Mouse (Mus musculus) neutrophil, adult 5-6 weeks (primary cell): Measurements from ENCODE around the gene Bmf. TPM values are rescaled to one million over a fixed set of nuclear protein-coding genes. Genes with fewer than 3 reads are reported as not detected.

Experiments
- ATAC-seq: fragments of 151-379, 151-347 bp; 2 replicates; pipeline ENCODE4 v1.8.0; 2017; ENCODE audit warnings: mild to moderate bottlenecking, moderate TSS enrichment; ENCODE audit not compliant: insufficient number of reproducible peaks, poor library complexity, low FRiP score, severe bottlenecking; ENCODE audit errors: extremely low read depth
- total RNA-seq: library from RNA; stranded (forward); fragments of 200-1000 nt; gene quantifications from 2 replicates; pipeline ENCODE4 v1.2.3, GENCODE M21; 2017

The Bmf gene
- 34.7 and 35.5 TPM in 2 replicates for total RNA-seq

GRCm38 (mm10) chr2:118549507-118550473 lies at the start of gene Bmf:
Bmf (minus strand) TSS chr2:118549687.
- peak; percentile 72 for ATAC-seq

DNA sequence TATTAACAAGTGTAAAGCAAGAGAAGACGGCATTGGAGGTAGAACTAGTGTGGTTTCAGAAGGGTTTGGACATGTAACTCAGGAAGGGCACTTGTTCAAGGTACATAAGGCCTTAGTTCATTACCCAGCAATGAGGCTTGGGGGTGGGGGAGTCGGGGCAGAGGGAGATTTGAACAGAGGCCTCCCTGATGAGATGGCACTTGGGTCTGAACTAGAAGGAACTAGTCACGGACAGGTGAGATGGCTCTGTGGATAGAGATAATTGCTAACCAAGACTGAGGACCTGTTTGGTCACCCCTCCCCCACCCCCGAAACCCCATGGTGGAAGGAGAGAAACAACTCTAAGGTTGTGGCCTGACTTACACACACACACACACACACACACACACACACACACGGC lies 49.6 kb upstream of the Bmf start:
- no peak for ATAC-seq

- peak; percentile 99 for ATAC-seq
Observed at GRCm38 (mm10) chr2:118597673-118598568, 48.4 kb upstream of the Bmf start, which contains the start of gene Bub1b. Bub1b (plus strand) TSS chr2:118598211.

DNA sequence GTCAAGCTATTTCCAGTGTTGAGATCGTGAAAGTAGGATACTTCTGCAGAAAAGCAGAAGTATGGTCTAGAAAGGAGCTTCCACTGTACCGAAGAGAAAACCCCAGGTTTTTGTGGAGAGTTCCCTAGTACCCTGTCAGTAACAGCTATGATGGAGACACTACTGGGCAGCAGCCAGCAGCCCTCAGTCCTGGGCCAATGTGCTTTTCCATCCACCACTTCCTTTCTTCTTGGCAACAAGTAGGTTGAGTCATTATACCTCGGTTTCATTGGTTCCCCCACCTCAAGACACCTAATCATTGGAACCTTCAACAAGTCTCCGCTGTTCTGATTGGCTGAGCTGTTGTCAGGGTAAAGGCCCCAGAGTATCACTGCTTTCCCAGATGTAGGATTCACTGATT lies 41.6 kb upstream of the Bmf start:
- ATAC-seq: no peak

- no peak for ATAC-seq
Observed at GRCm38 (mm10) chr2:118587686-118588085, 38.2 kb upstream of the Bmf start.

DNA sequence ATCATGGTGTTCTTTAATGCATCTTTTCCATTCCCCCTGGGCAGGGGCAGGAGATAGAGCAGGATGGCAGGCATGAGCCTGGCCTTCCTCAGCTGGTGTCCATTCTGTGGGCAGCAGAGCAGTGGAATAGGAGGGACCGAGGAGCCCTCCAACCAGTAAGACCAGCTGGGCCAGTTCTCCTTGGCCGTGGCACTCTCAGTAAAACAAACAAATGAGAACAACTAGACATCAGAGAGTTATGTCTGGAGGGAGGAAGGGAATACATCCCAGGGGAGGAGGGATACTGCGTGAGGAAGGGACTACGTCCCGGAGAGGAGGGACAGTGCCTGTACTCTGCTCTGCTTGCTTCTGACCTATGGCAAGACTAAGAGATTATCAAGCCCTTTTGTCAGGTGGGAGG lies 36.5 kb upstream of the Bmf start:
- ATAC-seq: no peak

- no peak for ATAC-seq
Observed at GRCm38 (mm10) chr2:118573135-118573534, 23.6 kb upstream of the Bmf start.

- no peak for ATAC-seq
Observed at GRCm38 (mm10) chr2:118572183-118572836, 22.8 kb upstream of the Bmf start.

GRCm38 (mm10) chr2:118570939-118571338 lies 21.5 kb upstream of the Bmf start:
- no peak for ATAC-seq

DNA sequence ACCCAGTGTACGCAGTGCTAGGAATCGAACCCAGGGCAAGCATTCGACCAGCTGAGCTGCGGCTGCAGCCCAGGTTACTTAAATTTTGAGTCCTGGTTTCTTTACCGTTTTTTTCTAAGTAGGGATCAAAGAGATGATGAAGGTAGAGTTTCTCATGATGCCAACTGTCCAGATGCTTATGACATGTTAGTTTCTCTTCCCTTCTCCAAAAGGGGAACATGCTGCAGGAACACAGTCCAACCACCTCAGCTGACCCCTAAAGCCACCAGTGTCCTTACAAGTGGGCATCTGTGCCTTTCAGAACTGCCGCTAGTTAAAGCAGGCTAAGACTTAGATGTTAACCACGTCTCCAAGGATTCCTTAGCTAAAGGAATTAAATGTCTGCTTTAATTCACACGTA lies 17.7 kb upstream of the Bmf start:
- ATAC-seq: no peak

- peak; percentile 68 for ATAC-seq
Observed at GRCm38 (mm10) chr2:118562431-118562830, 12.9 kb upstream of the Bmf start.

GRCm38 (mm10) chr2:118562015-118562414 lies 12.5 kb upstream of the Bmf start:
- ATAC-seq: peak; percentile 71

DNA sequence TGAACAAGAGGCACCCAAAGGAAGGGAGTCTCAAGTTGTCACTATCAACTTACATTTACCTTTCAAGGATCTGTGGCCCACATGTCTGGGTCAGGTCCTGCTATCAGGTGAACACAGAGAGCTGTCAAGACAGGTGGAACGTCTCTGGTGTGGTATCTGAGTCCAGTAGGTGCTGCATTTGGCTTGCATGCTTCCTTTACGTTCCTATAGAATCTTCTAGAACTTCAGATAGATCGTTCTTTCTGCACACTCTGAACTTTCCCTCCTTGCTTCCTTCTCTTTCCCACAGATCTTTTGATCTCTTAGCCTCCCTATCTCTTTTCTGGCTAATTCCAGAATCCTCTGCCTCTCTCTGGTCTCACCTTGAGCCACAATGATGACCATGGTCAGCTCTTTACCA lies 8.9 kb upstream of the Bmf start:
- no peak for ATAC-seq

DNA sequence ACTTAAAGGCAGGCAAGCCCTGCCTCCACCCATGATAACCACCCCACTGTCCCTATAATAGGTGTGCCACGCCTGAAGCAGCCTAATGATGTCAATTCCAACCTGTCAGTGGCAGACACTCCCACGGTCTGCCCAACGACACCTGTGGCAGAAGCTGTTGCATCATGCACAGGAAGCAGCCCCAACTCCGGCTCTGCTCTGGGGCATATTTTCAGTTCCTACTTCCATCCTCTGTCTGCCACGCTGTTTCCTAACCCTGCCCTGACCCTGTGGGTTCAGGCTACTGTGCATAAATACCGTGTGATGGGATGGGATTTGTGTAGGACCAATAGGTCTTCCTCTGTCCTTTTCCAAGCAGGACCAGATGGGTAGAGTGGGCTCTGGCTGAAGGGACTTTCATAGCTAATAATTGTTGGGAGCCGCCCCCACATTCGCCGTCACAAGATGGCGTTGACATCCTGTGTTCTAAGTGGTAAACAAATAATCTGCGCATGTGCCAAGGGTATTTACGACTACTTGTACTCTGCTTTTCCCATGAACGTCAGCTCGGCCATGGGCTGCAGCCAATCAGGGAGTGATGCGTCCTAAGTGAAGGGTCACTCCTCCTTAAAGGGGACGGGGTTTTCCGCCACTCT lies 5.0 kb upstream of the Bmf start:
- peak; percentile 87 for ATAC-seq

GRCm38 (mm10) chr2:118551606-118552005 lies 2.1 kb upstream of the Bmf start:
- no peak for ATAC-seq

DNA sequence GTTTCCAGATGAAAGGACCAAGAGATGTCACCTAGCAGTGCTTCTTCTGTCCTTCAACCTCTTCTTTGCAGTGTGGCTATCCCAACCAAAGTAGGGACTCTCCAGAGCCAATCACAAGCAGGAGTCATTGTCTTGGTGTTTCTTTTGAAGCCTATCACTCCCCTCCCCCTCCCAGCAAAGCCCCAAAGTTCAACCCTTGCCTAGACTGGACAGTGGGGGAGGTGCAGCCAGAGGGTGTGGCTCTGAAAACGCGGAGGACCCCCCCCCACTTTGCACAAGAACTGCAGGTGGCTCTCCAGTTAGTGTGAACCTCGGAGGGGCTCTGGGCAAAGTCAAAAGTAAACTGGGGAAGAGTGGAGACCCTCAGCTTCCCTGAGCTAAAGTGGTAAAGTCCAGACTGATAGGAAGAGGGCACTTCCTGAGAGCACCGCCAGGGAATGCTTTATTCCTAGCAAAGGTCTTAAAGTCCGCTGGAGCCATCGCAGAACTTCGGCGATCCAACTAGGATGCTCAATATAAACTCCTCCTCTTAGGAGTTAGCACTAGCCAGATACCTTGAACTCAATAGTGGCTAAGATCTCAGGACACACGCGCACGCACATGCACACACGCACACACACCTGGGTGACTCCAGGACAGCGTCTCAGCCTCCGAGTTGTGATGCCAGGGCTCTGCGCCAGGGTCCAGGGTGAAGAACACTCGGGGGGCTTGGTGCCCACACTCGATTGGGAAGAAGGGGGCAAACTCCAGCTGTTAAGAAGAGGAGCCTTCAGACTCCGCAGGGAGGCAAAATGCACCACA lies 866 bp downstream of the Bmf start:
- no peak for ATAC-seq

DNA sequence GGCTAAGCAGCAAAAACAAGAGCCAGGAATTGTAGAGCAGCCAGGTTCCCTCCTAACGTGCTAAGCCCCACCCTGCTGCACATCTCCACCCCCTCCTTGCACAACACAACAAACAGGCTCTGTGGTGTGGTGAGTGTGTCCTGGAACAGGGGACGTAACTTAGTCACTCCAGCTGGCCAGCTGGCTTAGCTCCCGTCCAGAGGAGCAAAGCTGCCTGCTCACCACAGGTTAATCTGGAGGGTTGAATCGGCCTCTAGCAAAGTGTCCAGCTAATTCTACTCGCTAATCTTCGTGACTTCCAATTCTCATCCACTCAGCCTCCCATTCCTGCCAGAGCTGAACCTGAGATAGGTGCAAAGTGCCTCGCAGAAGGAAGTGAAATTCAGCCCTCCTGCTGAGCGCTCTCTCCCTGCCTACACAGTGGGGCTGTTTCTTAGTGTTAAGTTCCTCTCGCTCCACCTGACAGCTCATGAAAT lies 1.9 kb downstream of the Bmf start:
- ATAC-seq: peak; percentile 28; the same call in 1 of the 2 replicates

DNA sequence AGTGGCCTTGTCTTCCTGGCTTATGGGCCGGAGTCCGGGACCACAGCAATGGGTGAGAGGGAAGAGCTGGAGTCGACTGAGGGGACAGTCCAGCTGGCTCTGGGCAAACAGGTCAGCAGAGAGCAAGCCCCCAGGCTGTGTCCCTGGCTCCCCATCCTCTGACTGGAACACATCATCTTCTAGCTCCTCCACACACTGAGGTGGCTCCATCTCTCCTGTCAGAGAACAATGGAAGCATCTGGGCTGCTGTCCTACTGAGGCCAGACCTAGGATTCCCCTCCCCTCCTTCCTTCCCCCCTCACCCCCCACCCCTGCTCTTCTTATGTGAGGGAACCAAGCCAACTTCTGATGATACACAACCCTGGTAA lies 2.7 kb downstream of the Bmf start:
- no peak for ATAC-seq
